Mouse (Mus musculus) C2C12 (cell line): Measurements from ENCODE around the gene Wwp2. TPM values are rescaled to one million over a fixed set of nuclear protein-coding genes. Genes with fewer than 3 reads are reported as not detected.

Experiments
- H3K27me3 ChIP-seq: one replicate; pipeline ENCODE4 v1.6.1; 2011; ENCODE audit not compliant: control insufficient read depth, insufficient read depth, insufficient read length
- H3K36me3 ChIP-seq: one replicate; pipeline ENCODE4 v1.6.1; 2011; ENCODE audit not compliant: control insufficient read depth, insufficient read depth
- H3K4me3 ChIP-seq: one replicate; pipeline ENCODE4 v1.5.1; 2011; ENCODE audit warnings: mild to moderate bottlenecking, control low read depth; ENCODE audit not compliant: poor library complexity, insufficient read depth, severe bottlenecking
- H3K79me2 ChIP-seq: one replicate; pipeline ENCODE4 v1.6.1; 2011; ENCODE audit not compliant: control insufficient read depth, insufficient read depth
- H3K79me3 ChIP-seq: one replicate; pipeline ENCODE4 v1.6.1; 2011; ENCODE audit warnings: low read depth, control low read depth
- H3ac ChIP-seq: one replicate; pipeline ENCODE3; 2011; ENCODE audit warnings: low read depth; ENCODE audit not compliant: control insufficient read depth, insufficient read length
- CEBPB ChIP-seq: IDR thresholded peaks from one replicate; pipeline ENCODE4 v1.6.1; 2011; ENCODE audit warnings: low read depth, mild to moderate bottlenecking, control low read depth, moderate library complexity
- CTCF ChIP-seq: IDR thresholded peaks from one replicate; pipeline ENCODE4 v1.5.1; 2011; ENCODE audit not compliant: control insufficient read depth, insufficient read depth, insufficient read length
- FOSL1 ChIP-seq: IDR thresholded peaks from one replicate; pipeline ENCODE4 v1.8.0; 2011; ENCODE audit warnings: mild to moderate bottlenecking, low read length; ENCODE audit not compliant: poor library complexity, insufficient read depth, severe bottlenecking
- MAX ChIP-seq: IDR thresholded peaks from one replicate; pipeline ENCODE4 v1.6.1; 2011; ENCODE audit warnings: mild to moderate bottlenecking, control low read depth
- MYOD1 ChIP-seq: IDR thresholded peaks from one replicate; pipeline ENCODE4 v1.6.1; 2011; ENCODE audit warnings: low read depth; ENCODE audit not compliant: control insufficient read depth, insufficient read length
- MYOG ChIP-seq: IDR thresholded peaks from one replicate; pipeline ENCODE4 v1.6.1; 2011; ENCODE audit not compliant: control insufficient read depth, insufficient read length; ENCODE audit errors: extremely low read depth
- USF1 ChIP-seq: IDR thresholded peaks from one replicate; pipeline ENCODE4 v1.6.1; 2011; ENCODE audit warnings: low read depth, mild to moderate bottlenecking, control low read depth, moderate library complexity
- polyA plus RNA-seq: library from polyadenylated mRNA; unstranded; fragments of >200 nt; fragmentation: generic; extraction: Trizol; gene quantifications from one replicate; pipeline ENCODE4 v1.2.1, GENCODE M21; 2012; ENCODE audit warnings: missing spikeins

Gene Wwp2
- polyA plus RNA-seq, 1 experiment: 78.8 TPM

DNA sequence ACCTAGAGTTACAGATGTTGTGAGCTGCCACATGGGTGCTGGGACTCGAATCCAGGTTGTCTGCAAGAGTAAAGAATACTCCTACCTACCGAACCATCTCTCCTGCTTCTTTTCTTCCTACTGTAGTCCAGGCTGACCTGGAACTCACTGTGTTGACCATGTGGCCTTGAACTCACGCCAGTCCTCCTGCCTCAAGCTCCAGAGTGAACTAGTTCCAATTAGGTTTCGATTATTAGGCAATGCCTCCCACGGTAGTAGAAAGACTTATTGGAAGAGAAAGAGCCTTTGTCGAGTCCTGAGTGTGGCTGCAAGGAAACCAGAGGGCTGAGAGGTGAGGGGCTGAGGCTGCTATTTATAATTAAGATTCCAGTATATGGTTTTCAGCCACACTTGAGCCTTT, 42.6 kb downstream of the Wwp2 start:
- Histone ChIP-seq H3K36me3 (peaks cover 2% of the 10 kb centered on the region), H3K79me3 (no peaks in the 10 kb centered on the region), H3K27me3 (no peaks in the 10 kb centered on the region), H3K4me3 (no peak overlapping the region), H3ac (no peak overlapping the region), H3K79me2 (no peaks in the 10 kb centered on the region)
- TF ChIP-seq MAX: no peak
- TF ChIP-seq CTCF: no peak
- TF ChIP-seq MYOG: no peak
- TF ChIP-seq FOSL1: no peak
- TF ChIP-seq USF1: no peak
- no peak for TF ChIP-seq CEBPB
- TF ChIP-seq MYOD1: no peak

DNA sequence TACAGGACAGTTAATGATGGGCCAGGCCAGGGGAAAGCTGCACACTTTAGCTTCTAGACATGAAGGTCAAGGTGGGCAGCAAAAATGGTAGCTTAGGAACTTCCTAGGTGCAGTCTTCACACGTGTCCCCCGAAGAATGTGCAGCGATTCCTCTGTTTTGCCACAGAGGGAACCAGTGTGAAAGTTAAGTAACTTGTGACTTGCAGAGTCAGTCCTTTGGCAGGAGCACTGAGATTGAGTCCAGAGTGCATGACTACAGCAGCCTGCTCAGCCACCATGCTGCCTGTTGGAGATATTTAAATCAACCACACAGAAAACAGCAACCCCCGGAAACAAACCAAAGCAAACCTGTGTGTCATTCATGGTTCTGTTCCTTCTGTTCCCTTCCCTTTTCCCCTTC, 44.3 kb downstream of the Wwp2 start:
- TF ChIP-seq FOSL1 (no peak), MAX (no peak), MYOD1 (no peak), USF1 (no peak), MYOG (no peak), CEBPB (no peak), CTCF (no peak)
- Histone ChIP-seq H3K27me3 (no peaks in the 10 kb centered on the region), H3K79me3 (no peaks in the 10 kb centered on the region), H3ac (no peak overlapping the region), H3K79me2 (no peaks in the 10 kb centered on the region), H3K36me3 (peaks cover 6% of the 10 kb centered on the region), H3K4me3 (no peak overlapping the region)

DNA sequence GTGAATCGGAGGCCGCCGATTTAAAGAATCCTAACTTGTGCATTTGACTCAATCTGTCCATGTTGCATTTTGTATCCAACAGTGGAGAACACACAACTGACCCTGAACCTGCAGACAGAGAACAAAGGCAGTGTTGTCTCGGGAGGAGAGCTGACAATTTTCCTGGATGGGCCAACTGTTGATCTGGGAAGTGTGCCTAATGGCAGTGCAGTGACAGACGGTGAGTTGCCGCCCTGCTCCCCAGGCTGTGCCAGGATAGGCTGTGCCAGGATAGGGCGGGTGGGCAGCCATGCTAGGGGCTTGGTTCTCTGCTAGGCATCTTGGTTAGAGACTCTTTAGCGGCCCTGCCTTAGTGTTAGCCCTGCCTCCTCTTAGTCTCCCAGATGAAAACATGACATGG, 47.1 kb downstream of the Wwp2 start:
- Histone ChIP-seq H3ac (no peak overlapping the region), H3K4me3 (no peak overlapping the region), H3K27me3 (no peaks in the 10 kb centered on the region), H3K79me3 (no peaks in the 10 kb centered on the region), H3K36me3 (peaks cover 12% of the 10 kb centered on the region), H3K79me2 (no peaks in the 10 kb centered on the region)
- TF ChIP-seq MYOD1: no peak
- TF ChIP-seq MAX: no peak
- TF ChIP-seq USF1: no peak
- TF ChIP-seq CEBPB: no peak
- TF ChIP-seq FOSL1: no peak
- TF ChIP-seq MYOG: no peak
- no peak for TF ChIP-seq CTCF

DNA sequence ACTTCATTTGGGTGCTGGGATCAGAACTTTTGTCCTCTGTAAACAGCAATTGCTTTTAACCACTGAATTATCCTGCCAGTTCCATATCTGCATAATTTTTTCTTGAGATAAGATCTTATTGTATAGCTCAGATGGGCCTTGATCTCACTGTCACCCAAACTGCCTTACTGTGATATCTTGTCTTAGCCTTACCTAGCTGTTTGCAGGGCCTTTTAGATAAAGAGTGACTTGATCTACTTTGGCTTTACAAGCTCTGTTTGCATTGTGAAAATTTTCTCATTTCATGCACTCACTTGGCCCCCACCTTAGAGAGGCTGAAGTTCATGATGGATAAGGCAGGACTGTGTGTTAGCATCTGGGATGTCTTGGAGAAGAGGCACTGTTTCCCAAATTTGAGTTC, 48.8 kb downstream of the Wwp2 start:
- Histone ChIP-seq H3K27me3 (no peaks in the 10 kb centered on the region), H3K36me3 (peaks cover 12% of the 10 kb centered on the region), H3K4me3 (no peak overlapping the region), H3K79me2 (no peaks in the 10 kb centered on the region), H3ac (no peak overlapping the region), H3K79me3 (no peaks in the 10 kb centered on the region)
- no peak for TF ChIP-seq MYOD1
- TF ChIP-seq CTCF: no peak
- TF ChIP-seq MAX: no peak
- TF ChIP-seq FOSL1: no peak

DNA sequence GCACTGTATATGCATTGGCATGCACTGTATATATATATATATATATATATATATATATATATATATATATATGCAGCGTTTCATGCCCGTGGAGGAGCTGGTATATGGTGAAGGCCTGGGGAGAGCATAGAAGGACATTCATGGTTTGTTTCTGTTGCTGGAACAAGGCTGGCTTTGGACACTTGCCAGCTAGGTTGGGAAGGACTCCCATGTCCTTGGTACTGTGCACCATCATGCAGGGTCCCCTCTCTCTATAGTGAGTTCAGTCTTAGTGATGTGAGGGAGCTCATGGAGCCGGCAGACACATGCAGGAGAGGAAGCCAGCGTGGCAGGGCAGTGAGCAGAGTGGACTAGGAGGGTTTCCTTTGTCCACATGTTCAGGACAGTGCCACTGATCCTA, 52.4 kb downstream of the Wwp2 start:
- H3K36me3 ChIP-seq: peaks cover 12% of the 10 kb centered on the region
- no peaks in the 10 kb centered on the region for H3K79me3 ChIP-seq
- H3K27me3 ChIP-seq: no peaks in the 10 kb centered on the region
- H3ac ChIP-seq: no peak overlapping the region
- H3K79me2 ChIP-seq: no peaks in the 10 kb centered on the region
- no peak overlapping the region for H3K4me3 ChIP-seq
- TF ChIP-seq MYOG: no peak
- TF ChIP-seq FOSL1: no peak
- TF ChIP-seq MYOD1: no peak
- no peak for TF ChIP-seq CTCF
- TF ChIP-seq CEBPB: no peak
- TF ChIP-seq USF1: no peak
- no peak for TF ChIP-seq MAX

DNA sequence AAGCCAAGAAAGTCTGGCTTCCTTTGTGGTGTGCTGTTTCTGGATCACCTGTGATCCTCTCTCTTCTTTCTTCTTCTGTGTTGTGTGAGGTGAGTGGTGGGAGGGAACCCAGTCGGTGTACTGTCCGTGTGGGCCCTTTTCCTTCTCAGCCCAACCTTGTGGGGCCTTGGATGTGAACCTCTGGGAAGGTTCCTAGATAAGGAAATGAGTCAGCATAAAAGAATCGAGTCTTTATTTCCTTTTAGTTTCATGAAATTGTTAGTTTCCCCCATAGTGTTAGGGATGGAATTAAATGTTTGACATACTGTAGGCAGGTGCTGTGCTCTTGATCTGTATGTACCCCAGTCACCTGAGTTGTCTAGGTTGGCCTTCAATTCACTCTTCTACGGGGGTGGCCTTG, 52.9 kb downstream of the Wwp2 start:
- Histone ChIP-seq H3ac (no peak overlapping the region), H3K79me2 (no peaks in the 10 kb centered on the region), H3K27me3 (no peaks in the 10 kb centered on the region), H3K36me3 (peaks cover 6% of the 10 kb centered on the region), H3K4me3 (no peak overlapping the region), H3K79me3 (no peaks in the 10 kb centered on the region)
- TF ChIP-seq MAX (no peak), MYOD1 (no peak), FOSL1 (no peak), MYOG (no peak), USF1 (no peak), CEBPB (no peak), CTCF (no peak)

DNA sequence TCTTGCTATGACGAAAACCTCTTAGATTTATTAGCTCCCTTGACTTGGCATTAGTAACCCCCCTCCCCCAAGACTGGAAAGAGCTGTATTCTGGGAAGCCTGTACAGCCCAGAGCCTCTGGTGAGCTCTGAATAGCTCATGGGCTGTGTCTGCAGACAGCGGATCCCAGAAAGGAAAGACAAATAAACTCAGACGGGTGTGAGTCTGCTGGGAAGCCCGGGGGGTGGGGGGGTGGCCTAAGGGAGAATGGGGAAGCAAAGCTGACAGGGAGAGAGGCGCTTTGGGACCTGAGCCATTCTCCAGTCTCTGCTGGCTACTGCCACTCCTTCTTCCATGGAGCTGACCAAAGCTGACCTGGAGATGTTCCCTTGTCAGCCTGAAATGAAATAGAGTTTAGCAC, 53.8 kb downstream of the Wwp2 start:
- no peak overlapping the region for H3ac ChIP-seq
- no peak overlapping the region for H3K4me3 ChIP-seq
- no peaks in the 10 kb centered on the region for H3K79me2 ChIP-seq
- H3K79me3 ChIP-seq: no peaks in the 10 kb centered on the region
- no peaks in the 10 kb centered on the region for H3K27me3 ChIP-seq
- TF ChIP-seq MYOG (no peak), USF1 (no peak), CTCF (no peak), CEBPB (no peak), FOSL1 (no peak)
- peaks cover 6% of the 10 kb centered on the region for H3K36me3 ChIP-seq
